In the genomic region with DNA sequence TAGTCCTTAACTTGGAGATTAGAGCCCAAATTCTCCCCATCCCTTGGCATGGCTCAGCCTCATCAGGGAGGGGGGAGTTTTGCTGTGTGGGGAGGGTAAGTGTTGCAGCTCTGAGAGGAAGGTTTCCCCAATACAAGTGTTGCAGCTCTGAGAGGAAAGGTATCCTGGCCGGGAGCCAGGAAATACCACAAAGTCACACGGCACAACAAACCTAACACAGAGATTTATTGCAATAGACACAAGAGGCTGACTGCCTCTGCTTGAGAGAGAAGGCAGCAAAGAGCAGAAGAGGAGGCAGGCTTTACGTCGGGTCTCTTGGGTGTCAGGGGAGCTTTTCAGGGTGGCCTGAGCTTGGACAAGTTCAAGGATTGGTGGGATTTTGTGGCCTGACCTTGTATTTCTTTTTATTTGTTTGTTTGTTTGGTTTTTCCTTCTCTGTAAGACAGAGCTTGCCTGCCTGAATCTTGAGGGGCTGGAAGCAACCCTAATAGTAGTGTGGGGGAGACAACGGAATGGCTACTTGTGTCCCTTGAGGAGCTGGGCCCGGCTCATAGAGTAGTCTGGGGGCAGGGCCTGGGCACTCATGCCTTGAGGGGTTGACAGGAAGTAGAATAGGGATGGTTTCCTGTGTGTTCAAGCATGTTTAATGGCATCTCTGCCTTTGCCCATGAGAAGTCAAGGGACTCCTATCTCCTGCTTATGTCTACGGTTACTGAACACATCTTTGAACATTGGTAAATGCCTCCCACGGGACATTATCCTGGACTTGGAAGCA, we compare ENCODE assay signal across 16 mouse cellular contexts.
DNase-seq lines count a peak whose midpoint lies in the region; ATAC-seq and TF ChIP-seq lines count a peak whose summit lies in the region.
"Had no signal": no experiment of that assay in that cellular context is flagged by ENCODE, and none has a peak within 500 bp of the region (broad histone marks: within the 10 kb centered on the region; RNA-seq: fewer than 3 reads in every experiment).

No protein-coding gene starts in this region.

- no peak overlapping the region for H3K4me3 ChIP-seq in heart, embryonic 13.5 days
- no peak overlapping the region for H3K4me3 ChIP-seq in hindbrain, embryonic 13.5 days
- H3K4me3 ChIP-seq in heart, adult 2 months = no peak overlapping the region
- H3K4me3 ChIP-seq: embryonic facial prominence, embryonic 12.5 days; forebrain, embryonic 13.5 days; midbrain, embryonic 13.5 days; neural tube, embryonic 13.5 days had no signal

- no peaks in the 10 kb centered on the region for H3K79me2 ChIP-seq in heart, adult 2 months (replicated peaks; ENCODE audit: control insufficient read depth, insufficient read depth, low read length)

- intact Hi-C loops in heart, postnatal 14 days (cut with DNase I) = no loop called here
- intact Hi-C loops in heart, adult 2 months (cut with DNase I) = no loop called here

- no peak for TF ChIP-seq POLR2A in heart, adult 2 months (IDR thresholded peaks at IDR 0.05; ENCODE audit: insufficient read depth, low read depth, low read length)

- 57% methylated on average over 8 of the region's 8 CpGs for WGBS in heart, embryonic 13.5 days
- 79% methylated on average over 8 of the region's 8 CpGs for WGBS in hindbrain, embryonic 13.5 days
- 62% methylated on average over 8 of the region's 8 CpGs for WGBS in heart, adult 2 months

- H3K9ac ChIP-seq in heart, embryonic 13.5 days = no peak overlapping the region
- no peak overlapping the region for H3K9ac ChIP-seq in hindbrain, embryonic 13.5 days
- no peak overlapping the region for H3K9ac ChIP-seq in heart, adult 2 months (ENCODE audit: low read depth, low read length)
- H3K9ac ChIP-seq: embryonic facial prominence, embryonic 12.5 days; forebrain, embryonic 13.5 days; hindbrain, embryonic 14.5 days; midbrain, embryonic 13.5 days; neural tube, embryonic 13.5 days had no signal

- no peaks in the 10 kb centered on the region for H3K9me3 ChIP-seq in heart, embryonic 13.5 days
- no peaks in the 10 kb centered on the region for H3K9me3 ChIP-seq in hindbrain, embryonic 13.5 days
- H3K9me3 ChIP-seq: embryonic facial prominence, embryonic 12.5 days; forebrain, embryonic 13.5 days; midbrain, embryonic 13.5 days; neural tube, embryonic 13.5 days had no signal

- H3K27ac ChIP-seq in heart, embryonic 13.5 days (replicated peaks) = 0 out of 2 replicates have a peak overlapping the region, but pooled peaks have one; percentile 2
- H3K27ac ChIP-seq in hindbrain, embryonic 13.5 days = no peak overlapping the region
- no peak overlapping the region for H3K27ac ChIP-seq in heart, adult 2 months
- H3K27ac ChIP-seq: embryonic facial prominence, embryonic 12.5 days; forebrain, embryonic 13.5 days; hindbrain, embryonic 14.5 days; midbrain, embryonic 13.5 days; neural tube, embryonic 13.5 days had no signal

- no peak for ATAC-seq in heart, embryonic 13.5 days (ENCODE audit: extremely low read depth, insufficient number of reproducible peaks, low FRiP score, low TSS enrichment)
- peak; percentile 78 for ATAC-seq in CD4-positive, CD25-positive, alpha-beta regulatory T cell, adult 4 months
- peak; percentile 64 for ATAC-seq in megakaryocyte, adult 5-6 weeks (ENCODE audit: poor library complexity, severe bottlenecking)
- no peak for ATAC-seq in hindbrain, embryonic 13.5 days (ENCODE audit: low FRiP score)
- ATAC-seq: forebrain, embryonic 13.5 days; midbrain, embryonic 13.5 days had no signal

- no peak overlapping the region for H3K4me2 ChIP-seq in heart, embryonic 13.5 days
- no peak overlapping the region for H3K4me2 ChIP-seq in hindbrain, embryonic 13.5 days
- H3K4me2 ChIP-seq: embryonic facial prominence, embryonic 12.5 days; forebrain, embryonic 13.5 days; hindbrain, embryonic 14.5 days; liver, embryonic 11.5 days; midbrain, embryonic 13.5 days; neural tube, embryonic 13.5 days had no signal

- H3K27me3 ChIP-seq in heart, embryonic 13.5 days (replicated peaks) = no peaks in the 10 kb centered on the region
- H3K27me3 ChIP-seq in hindbrain, embryonic 13.5 days = no peaks in the 10 kb centered on the region
- H3K27me3 ChIP-seq in heart, adult 2 months (ENCODE audit: control insufficient read depth, insufficient read depth, low read length) = no peaks in the 10 kb centered on the region
- H3K27me3 ChIP-seq: embryonic facial prominence, embryonic 12.5 days; forebrain, embryonic 13.5 days; midbrain, embryonic 13.5 days; neural tube, embryonic 13.5 days had no signal

- no peak for TF ChIP-seq EP300 in heart, adult 2 months (IDR thresholded peaks at IDR 0.05; ENCODE audit: insufficient read depth, low read depth, low read length)

- DNase-seq in heart, postnatal 14 days = no peak
- DNase-seq in kidney, adult 8-10 months = peak; percentile 34 to 38
- DNase-seq in layer of hippocampus, adult 18-20 months (ENCODE audit: low spot score in 2 of 2) = no peak
- no peak for DNase-seq in heart, adult 2 months
- DNase-seq: cerebellum, adult 2 months; heart, adult 18-20 months had no signal

- peaks cover 10% of the 10 kb centered on the region for H3K4me1 ChIP-seq in heart, embryonic 13.5 days
- H3K4me1 ChIP-seq in hindbrain, embryonic 13.5 days (replicated peaks) = no peaks in the 10 kb centered on the region
- no peaks in the 10 kb centered on the region for H3K4me1 ChIP-seq in heart, adult 2 months (ENCODE audit: control insufficient read depth, insufficient read depth, low read length)
- H3K4me1 ChIP-seq: forebrain, embryonic 13.5 days; midbrain, embryonic 13.5 days had no signal

- H3K36me3 ChIP-seq in heart, embryonic 13.5 days = no peaks in the 10 kb centered on the region
- no peaks in the 10 kb centered on the region for H3K36me3 ChIP-seq in hindbrain, embryonic 13.5 days
- H3K36me3 ChIP-seq in heart, adult 2 months (ENCODE audit: control insufficient read depth, insufficient read depth, low read length) = no peaks in the 10 kb centered on the region
- H3K36me3 ChIP-seq: embryonic facial prominence, embryonic 12.5 days; midbrain, embryonic 13.5 days; neural tube, embryonic 13.5 days had no signal

- no peak for TF ChIP-seq CTCF in heart, adult 2 months (IDR thresholded peaks at IDR 0.05)

Comparison
In these comparisons a context has a peak if more than half of its experiments do, and no peak if none do; other contexts are left out.
1. ATAC-seq: peak in CD4-positive, CD25-positive, alpha-beta regulatory T cell, adult 4 months (single experiment) and megakaryocyte, adult 5-6 weeks (single experiment); none in heart, embryonic 13.5 days (single experiment) and hindbrain, embryonic 13.5 days (single experiment).
2. DNase-seq: peak in kidney, adult 8-10 months (2 of 2); none in heart, postnatal 14 days (0 of 2), layer of hippocampus, adult 18-20 months (0 of 2) and heart, adult 2 months (0 of 2).